ENCODE assay signal across 14 mouse cellular contexts in the genomic region with DNA sequence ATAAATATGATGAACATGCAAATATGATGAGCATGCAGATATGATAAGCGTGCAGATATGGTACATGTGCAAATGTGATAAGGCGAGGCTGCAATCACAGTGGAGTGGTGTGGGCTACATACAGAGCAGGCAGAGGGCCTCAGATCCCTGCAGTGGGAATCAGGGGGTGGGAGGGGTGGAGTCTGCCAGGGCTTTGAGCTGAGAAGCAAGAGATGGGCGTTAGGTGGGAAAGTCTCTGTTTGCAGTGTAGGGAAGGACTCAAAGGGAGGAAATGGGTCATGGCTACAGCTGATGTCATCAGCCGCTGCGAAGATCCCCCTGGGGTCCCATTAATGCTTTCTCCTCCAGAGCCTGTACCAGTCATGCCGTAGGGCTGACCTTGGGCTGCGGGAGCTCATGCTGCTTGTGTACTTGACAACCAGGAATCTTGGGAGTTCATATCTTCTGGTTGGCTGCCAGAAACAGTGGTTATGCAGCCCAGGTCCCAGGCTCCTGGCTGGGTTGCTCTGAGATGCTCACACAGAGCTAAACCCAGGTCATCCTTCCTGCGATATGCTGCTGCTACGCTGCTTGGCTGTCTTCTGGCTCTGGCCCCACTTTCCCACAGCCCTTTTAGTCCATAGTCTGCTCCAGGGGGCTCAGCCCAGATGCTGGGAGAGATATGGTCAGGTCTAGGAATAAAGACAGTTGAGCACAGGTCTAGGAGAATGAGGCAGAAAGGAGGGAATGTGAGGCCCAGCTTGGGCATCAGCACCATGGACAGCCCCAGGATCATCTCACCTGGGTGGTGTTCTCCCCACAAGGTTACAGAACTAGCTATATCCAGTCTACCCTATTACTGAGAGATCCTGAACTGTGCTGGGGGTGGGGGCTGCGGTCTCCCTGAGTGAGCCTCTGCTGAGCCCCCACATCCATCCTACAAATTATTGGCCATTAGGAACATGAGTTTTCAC. TPM values are rescaled to one million over a fixed set of nuclear protein-coding genes. Genes with fewer than 3 reads are reported as not detected.
A peak's percentile ranks its signal among the peaks of the same experiment; 100 is the strongest.
DNase-seq lines count a peak whose midpoint lies in the region; ATAC-seq and TF ChIP-seq lines count a peak whose summit lies in the region.
"Had no signal": no experiment of that assay in that cellular context is flagged by ENCODE, and none has a peak within 500 bp of the region (broad histone marks: within the 10 kb centered on the region; RNA-seq: fewer than 3 reads in every experiment).

No protein-coding gene starts in this region.

- ATAC-seq in intestine, embryonic 14.5 days (replicated peaks; ENCODE audit: low FRiP score, low TSS enrichment, low read depth): no peak
- ATAC-seq in intestine, embryonic 16.5 days: no peak
- ATAC-seq in midbrain, postnatal 0 days (ENCODE audit: low FRiP score): no peak
- no peak for ATAC-seq in intestine, postnatal 0 days

- no peaks in the 10 kb centered on the region for H3K9me3 ChIP-seq in intestine, embryonic 14.5 days (ENCODE audit: control insufficient read depth, low read length)
- no peaks in the 10 kb centered on the region for H3K9me3 ChIP-seq in intestine, embryonic 16.5 days (ENCODE audit: control insufficient read depth, low read length)
- H3K9me3 ChIP-seq in midbrain, postnatal 0 days (ENCODE audit: low read length): no peaks in the 10 kb centered on the region
- no peaks in the 10 kb centered on the region for H3K9me3 ChIP-seq in intestine, postnatal 0 days (ENCODE audit: control insufficient read depth)
- H3K9me3 ChIP-seq: limb, embryonic 12.5 days; lung, embryonic 15.5 days; megakaryocyte, embryonic 14.5 days had no signal

- H3K36me3 ChIP-seq in intestine, embryonic 14.5 days (ENCODE audit: control insufficient read depth, insufficient read depth, low read length): no peaks in the 10 kb centered on the region
- no peaks in the 10 kb centered on the region for H3K36me3 ChIP-seq in intestine, embryonic 16.5 days (ENCODE audit: control insufficient read depth, insufficient read depth, low read length)
- no peaks in the 10 kb centered on the region for H3K36me3 ChIP-seq in midbrain, postnatal 0 days (ENCODE audit: insufficient read depth, low read length)
- H3K36me3 ChIP-seq in intestine, postnatal 0 days (ENCODE audit: control insufficient read depth, insufficient read depth): no peaks in the 10 kb centered on the region
- H3K36me3 ChIP-seq: limb, embryonic 12.5 days; lung, embryonic 15.5 days had no signal

- H3K4me3 ChIP-seq in intestine, embryonic 14.5 days (ENCODE audit: low read depth, low read length): no peak overlapping the region
- no peak overlapping the region for H3K4me3 ChIP-seq in intestine, embryonic 16.5 days (ENCODE audit: low read length)
- H3K4me3 ChIP-seq in midbrain, postnatal 0 days (ENCODE audit: low read depth, low read length): no peak overlapping the region
- no peak overlapping the region for H3K4me3 ChIP-seq in intestine, postnatal 0 days (ENCODE audit: low read depth, low read length)
- H3K4me3 ChIP-seq: limb, embryonic 12.5 days; lung, embryonic 15.5 days; megakaryocyte, embryonic 14.5 days had no signal

- no peak overlapping the region for H3K27ac ChIP-seq in intestine, embryonic 14.5 days (ENCODE audit: low read depth)
- H3K27ac ChIP-seq in intestine, embryonic 16.5 days (ENCODE audit: low read length): no peak overlapping the region
- H3K27ac ChIP-seq in midbrain, postnatal 0 days (ENCODE audit: low read depth, low read length): peak overlapping the region; percentile 40
- no peak overlapping the region for H3K27ac ChIP-seq in intestine, postnatal 0 days (ENCODE audit: low read depth, low read length)
- H3K27ac ChIP-seq: limb, embryonic 12.5 days; lung, embryonic 15.5 days had no signal

- peak; percentile 66 for DNase-seq in cerebellum, adult 11-12 months
- no peak for DNase-seq in cerebellum, postnatal 14 days
- DNase-seq in intestine, embryonic 14.5 days (ENCODE audit: low spot score): peak; percentile 63
- DNase-seq in NIH3T3 (ENCODE audit: low read depth): peak; percentile 13
- DNase-seq in midbrain, postnatal 0 days (ENCODE audit: low spot score): no peak
- DNase-seq in spleen, postnatal 10 days (ENCODE audit: low spot score in 2 of 2): no peak
- DNase-seq: cerebellum, postnatal 36 days; gastrocnemius, postnatal 14 days; kidney, adult 18-20 months had no signal

- no peak for TF ChIP-seq CTCF in midbrain, postnatal 0 days (IDR thresholded peaks at IDR 0.05)
- TF ChIP-seq CTCF in intestine, postnatal 0 days (IDR thresholded peaks at IDR 0.05; ENCODE audit: low read depth): no peak

- 78% methylated on average over 10 of the region's 10 CpGs for WGBS in intestine, embryonic 14.5 days
- 74% methylated on average over 10 of the region's 10 CpGs for WGBS in intestine, embryonic 16.5 days
- WGBS in midbrain, postnatal 0 days: 58% methylated on average over 10 of the region's 10 CpGs
- WGBS in intestine, postnatal 0 days: 74% methylated on average over 10 of the region's 10 CpGs

- H3K4me2 ChIP-seq in intestine, embryonic 14.5 days (ENCODE audit: low read length): no peak overlapping the region
- H3K4me2 ChIP-seq in intestine, embryonic 16.5 days (ENCODE audit: low read depth, low read length): no peak overlapping the region
- no peak overlapping the region for H3K4me2 ChIP-seq in midbrain, postnatal 0 days (ENCODE audit: low read depth, low read length, poor library complexity, severe bottlenecking)
- no peak overlapping the region for H3K4me2 ChIP-seq in intestine, postnatal 0 days (replicated peaks; ENCODE audit: low read depth)
- H3K4me2 ChIP-seq: limb, embryonic 12.5 days; lung, embryonic 15.5 days had no signal

- no peak overlapping the region for H3K9ac ChIP-seq in intestine, embryonic 14.5 days (ENCODE audit: low read length)
- H3K9ac ChIP-seq in intestine, embryonic 16.5 days (ENCODE audit: low read depth, low read length): no peak overlapping the region
- no peak overlapping the region for H3K9ac ChIP-seq in midbrain, postnatal 0 days (replicated peaks; ENCODE audit: low read length, poor library complexity, severe bottlenecking)
- H3K9ac ChIP-seq in intestine, postnatal 0 days (ENCODE audit: low read depth, low read length): no peak overlapping the region
- H3K9ac ChIP-seq: limb, embryonic 12.5 days; lung, embryonic 15.5 days had no signal

- H3K4me1 ChIP-seq in intestine, embryonic 14.5 days (replicated peaks; ENCODE audit: control insufficient read depth, insufficient read depth, low read length): no peaks in the 10 kb centered on the region
- H3K4me1 ChIP-seq in intestine, embryonic 16.5 days (ENCODE audit: control insufficient read depth, insufficient read depth, low read length): no peaks in the 10 kb centered on the region
- H3K4me1 ChIP-seq in midbrain, postnatal 0 days (ENCODE audit: insufficient read depth, low read length): peaks cover 14% of the 10 kb centered on the region; the same call in 1 of the 2 replicates
- H3K4me1 ChIP-seq in intestine, postnatal 0 days (replicated peaks; ENCODE audit: control insufficient read depth, insufficient read depth, low read length): no peaks in the 10 kb centered on the region
- H3K4me1 ChIP-seq: lung, embryonic 15.5 days; megakaryocyte, embryonic 14.5 days had no signal

- no peaks in the 10 kb centered on the region; the same call in 1 of the 2 replicates for H3K27me3 ChIP-seq in intestine, embryonic 14.5 days (replicated peaks; ENCODE audit: control insufficient read depth, insufficient read depth, low read length)
- H3K27me3 ChIP-seq in intestine, embryonic 16.5 days (replicated peaks; ENCODE audit: control insufficient read depth, insufficient read depth, low read length): no peaks in the 10 kb centered on the region
- H3K27me3 ChIP-seq in midbrain, postnatal 0 days (ENCODE audit: insufficient read depth, low read length): no peaks in the 10 kb centered on the region
- no peaks in the 10 kb centered on the region for H3K27me3 ChIP-seq in intestine, postnatal 0 days (replicated peaks; ENCODE audit: control insufficient read depth, insufficient read depth, low read length)
- H3K27me3 ChIP-seq: lung, embryonic 15.5 days had no signal

RNA-seq across cellular contexts. Expression of gene Ppp2r2c, which starts 27.6 kb away (rescaled TPM):
- 0.40 and 0.73 TPM in 2 replicates for polyA plus RNA-seq in intestine, embryonic 14.5 days (2014; fragmentation: Nextera tagmentation; extraction: Ambion mirVana)
- polyA plus RNA-seq in intestine, embryonic 16.5 days (2015; fragmentation: Nextera tagmentation; extraction: Ambion mirVana): 0.40 and 0.42 TPM in 2 replicates
- total RNA-seq in midbrain, postnatal 0 days (2014; rRNA removed): 205 and 231 TPM in 2 replicates
- 89.0 and 91.8 TPM in 2 replicates for polyA plus RNA-seq in midbrain, postnatal 0 days (2015; fragmentation: Nextera tagmentation; extraction: Ambion mirVana)
- polyA plus RNA-seq in intestine, postnatal 0 days (2015; fragmentation: Nextera tagmentation; extraction: Ambion mirVana): 0.95 and 1.0 TPM in 2 replicates

Comparison
In these comparisons a context has a peak if more than half of its experiments do, and no peak if none do; other contexts are left out.
1. DNase-seq: peak in cerebellum, adult 11-12 months (single experiment), intestine, embryonic 14.5 days (single experiment) and NIH3T3 (single experiment); none in cerebellum, postnatal 14 days (0 of 2), midbrain, postnatal 0 days (single experiment) and spleen, postnatal 10 days (0 of 2).
2. RNA of gene Ppp2r2c, which starts 27.6 kb away (polyA plus RNA-seq): 89.0 to 91.8 TPM in midbrain, postnatal 0 days; 0.95 to 1.0 TPM in intestine, postnatal 0 days, 0.40 to 0.73 TPM in intestine, embryonic 14.5 days and 0.40 to 0.42 TPM in intestine, embryonic 16.5 days; every median in the first group is over 10 times any median in the second.